Mouse (Mus musculus): ENCODE results near the gene Ntn1. TPM values are rescaled to one million over a fixed set of nuclear protein-coding genes. Genes with fewer than 3 reads are reported as not detected.
A peak's percentile ranks its signal among the peaks of the same experiment; 100 is the strongest.

Ntn1 gene
- polyA plus RNA-seq, 1 experiment: 7.6 TPM

DNA sequence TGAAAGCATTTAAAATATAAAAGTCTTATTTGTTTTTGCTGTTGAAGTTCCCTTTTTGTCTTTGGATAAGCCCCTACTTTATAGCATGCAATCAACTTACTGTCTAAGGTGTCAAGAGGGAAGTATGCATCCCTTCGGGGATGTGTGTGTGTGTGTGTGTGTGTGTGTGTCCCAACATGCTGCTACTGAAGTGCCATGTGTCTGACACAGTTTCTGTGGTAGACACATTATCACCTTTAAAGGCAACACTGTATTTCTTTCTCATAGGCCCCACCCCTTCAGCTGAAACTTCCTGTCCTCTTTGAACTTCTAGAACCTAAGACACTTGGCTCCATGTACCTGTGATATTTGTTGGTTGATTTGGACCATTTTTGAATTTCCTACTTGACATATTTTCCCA, 199.6 kb downstream of the Ntn1 start:
- H3K4me3 ChIP-seq (ENCODE audit: insufficient read depth, low read depth, low read length): no peak overlapping the region
- peaks cover 26% of the 10 kb centered on the region for H3K4me1 ChIP-seq (ENCODE audit: control insufficient read depth, insufficient read depth, insufficient read length, low read length)
- H3K27ac ChIP-seq (replicated peaks; ENCODE audit: low read depth, low read length): no peak overlapping the region

DNA sequence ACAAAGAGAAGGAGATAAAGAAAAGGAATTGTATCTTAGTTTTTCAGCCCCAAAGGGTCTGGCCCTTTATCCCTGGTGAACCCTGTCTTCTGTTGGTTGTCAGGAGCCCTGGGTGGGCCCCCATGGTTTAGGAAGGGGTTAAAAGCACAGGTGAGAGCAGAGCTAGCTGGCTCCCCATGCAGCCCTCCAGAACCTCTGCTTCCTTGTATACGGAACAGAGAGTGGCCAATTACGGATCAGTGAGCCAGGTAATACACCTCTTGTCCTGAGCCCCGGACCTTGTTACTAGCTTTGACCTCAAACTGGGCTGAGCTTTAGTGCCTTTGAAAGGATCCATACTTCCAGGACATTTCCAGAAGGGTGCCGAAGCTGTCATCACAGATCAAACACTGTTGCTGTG, 200.1 kb downstream of the Ntn1 start:
- Histone ChIP-seq H3K4me1 (ENCODE audit: control insufficient read depth, insufficient read depth, insufficient read length, low read length) (peaks cover 31% of the 10 kb centered on the region), H3K4me3 (ENCODE audit: insufficient read depth, low read depth, low read length) (no peak overlapping the region), H3K27ac (replicated peaks; ENCODE audit: low read depth, low read length) (no peak overlapping the region)

DNA sequence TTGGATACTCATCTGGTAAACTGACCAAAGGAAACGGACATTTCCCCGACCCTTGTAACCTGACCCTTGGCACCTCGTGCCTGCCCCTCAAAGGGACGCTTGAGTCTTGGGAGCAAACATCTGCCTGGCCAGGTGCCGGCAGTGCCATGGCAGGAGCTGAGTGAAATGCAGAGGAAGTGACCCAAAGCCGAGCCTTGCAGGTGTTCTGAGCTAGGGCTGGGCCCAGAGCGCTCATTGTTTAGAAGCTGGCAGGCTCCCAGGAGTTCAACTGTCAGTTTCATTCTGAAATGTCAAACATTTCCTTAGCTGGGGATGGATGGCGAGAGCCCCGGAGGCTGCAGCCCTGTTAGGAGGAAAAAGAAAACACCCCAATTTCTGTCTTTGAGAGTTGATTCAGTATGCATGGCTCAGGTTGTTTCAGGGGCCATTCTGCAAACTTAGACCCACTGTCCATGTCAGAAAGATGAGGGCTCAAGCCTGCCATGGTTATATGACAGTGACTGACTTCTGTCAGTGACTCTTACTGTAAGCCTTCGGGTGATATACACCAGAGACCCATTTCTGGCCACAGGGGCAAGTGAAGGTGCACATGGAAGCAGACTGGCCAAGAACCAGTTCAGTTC, 200.7 kb downstream of the Ntn1 start:
- H3K4me3 ChIP-seq (ENCODE audit: insufficient read depth, low read depth, low read length): no peak overlapping the region
- H3K4me1 ChIP-seq (ENCODE audit: control insufficient read depth, insufficient read depth, insufficient read length, low read length): peaks cover 34% of the 10 kb centered on the region
- peak overlapping the region; percentile 41; the same call in 1 of the 2 replicates for H3K27ac ChIP-seq (replicated peaks; ENCODE audit: low read depth, low read length)

DNA sequence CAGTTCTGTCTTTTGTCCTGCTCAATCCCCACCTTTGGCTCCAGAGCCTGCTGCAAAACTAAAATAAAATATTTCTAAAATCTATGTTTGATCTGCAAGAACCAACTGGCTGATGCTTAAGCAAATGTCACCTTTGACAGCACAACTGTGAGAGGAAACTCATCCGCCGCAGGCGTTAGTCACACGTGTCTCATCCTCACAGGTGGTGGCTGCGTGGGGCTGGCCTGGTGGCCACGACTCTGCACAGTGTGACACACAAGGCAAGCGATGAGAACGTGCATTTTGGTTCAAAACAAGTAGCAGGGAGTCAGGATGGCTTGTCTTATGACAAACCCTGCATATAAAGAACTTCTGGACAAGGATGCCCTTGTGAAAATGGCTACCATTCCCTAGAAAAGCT, 201.5 kb downstream of the Ntn1 start:
- Histone ChIP-seq H3K4me1 (ENCODE audit: control insufficient read depth, insufficient read depth, insufficient read length, low read length) (peaks cover 40% of the 10 kb centered on the region), H3K27ac (replicated peaks; ENCODE audit: low read depth, low read length) (0 out of 2 replicates have a peak overlapping the region, but pooled peaks have one; percentile 3), H3K4me3 (ENCODE audit: insufficient read depth, low read depth, low read length) (no peak overlapping the region)

DNA sequence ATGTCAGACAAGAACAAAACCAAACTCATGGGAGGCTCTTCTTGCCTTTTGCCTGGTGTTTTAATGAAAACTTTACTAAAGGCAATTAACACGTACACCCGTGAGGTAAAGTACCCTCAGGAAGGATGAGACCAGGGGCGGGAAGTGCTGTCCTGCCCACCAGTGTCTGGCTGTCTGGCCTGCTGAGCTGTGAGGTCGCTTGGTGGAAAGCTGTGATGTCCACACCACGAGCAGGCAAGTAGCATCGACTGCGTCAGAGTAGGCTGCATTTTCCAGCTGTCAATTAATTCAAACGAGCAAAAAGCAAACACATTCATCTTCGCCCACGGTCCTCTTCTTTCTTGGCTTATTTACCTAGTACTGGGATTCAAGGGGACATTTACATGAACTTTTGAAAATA, 201.9 kb downstream of the Ntn1 start:
- H3K4me3 ChIP-seq (ENCODE audit: insufficient read depth, low read depth, low read length): no peak overlapping the region
- H3K4me1 ChIP-seq (ENCODE audit: control insufficient read depth, insufficient read depth, insufficient read length, low read length): peaks cover 44% of the 10 kb centered on the region
- H3K27ac ChIP-seq (replicated peaks; ENCODE audit: low read depth, low read length): no peak overlapping the region

DNA sequence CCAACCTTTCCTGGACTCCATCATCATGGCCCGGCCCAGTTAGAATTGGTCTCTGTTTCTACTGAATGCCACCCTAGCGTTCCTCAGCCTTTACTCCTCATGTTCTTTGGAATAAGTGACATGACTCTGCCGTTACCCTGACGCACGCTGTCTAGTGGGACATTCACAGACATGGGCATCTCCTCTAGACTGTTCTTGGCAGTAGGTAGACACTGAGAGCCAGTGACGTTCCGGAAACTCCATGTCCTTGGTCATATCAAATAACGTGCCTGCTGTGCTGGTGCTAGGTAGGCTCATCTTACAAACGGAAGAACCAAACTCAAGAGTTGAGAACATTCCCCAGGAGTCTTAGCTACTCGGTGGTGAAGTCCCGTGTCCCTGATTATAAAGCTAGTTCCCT, 203.2 kb downstream of the Ntn1 start:
- Histone ChIP-seq H3K4me1 (ENCODE audit: control insufficient read depth, insufficient read depth, insufficient read length, low read length) (peaks cover 46% of the 10 kb centered on the region), H3K4me3 (ENCODE audit: insufficient read depth, low read depth, low read length) (no peak overlapping the region), H3K27ac (replicated peaks; ENCODE audit: low read depth, low read length) (0 out of 2 replicates have a peak overlapping the region, but pooled peaks have one; percentile 3)

DNA sequence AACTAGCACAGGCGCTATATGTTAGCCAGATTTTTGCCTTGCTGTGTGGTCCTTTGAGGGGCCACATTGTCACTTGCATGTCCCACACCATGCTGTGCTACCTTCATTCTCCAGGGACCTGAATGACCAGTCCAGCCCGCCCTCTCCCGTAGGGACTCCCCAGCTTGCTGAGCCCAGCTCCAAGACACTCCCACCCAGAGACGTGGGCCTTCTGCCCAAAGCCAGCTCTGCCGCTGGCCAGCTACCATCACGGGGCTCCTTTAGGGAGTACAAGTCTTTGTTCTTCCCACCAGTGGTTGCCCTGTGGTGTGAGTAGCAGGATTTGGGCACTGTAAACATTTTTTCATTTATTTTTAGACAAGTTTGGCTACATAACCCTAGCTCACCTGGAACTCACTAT, 204.1 kb downstream of the Ntn1 start:
- Histone ChIP-seq H3K27ac (replicated peaks; ENCODE audit: low read depth, low read length) (no peak overlapping the region), H3K4me3 (ENCODE audit: insufficient read depth, low read depth, low read length) (no peak overlapping the region), H3K4me1 (ENCODE audit: control insufficient read depth, insufficient read depth, insufficient read length, low read length) (peaks cover 46% of the 10 kb centered on the region)

DNA sequence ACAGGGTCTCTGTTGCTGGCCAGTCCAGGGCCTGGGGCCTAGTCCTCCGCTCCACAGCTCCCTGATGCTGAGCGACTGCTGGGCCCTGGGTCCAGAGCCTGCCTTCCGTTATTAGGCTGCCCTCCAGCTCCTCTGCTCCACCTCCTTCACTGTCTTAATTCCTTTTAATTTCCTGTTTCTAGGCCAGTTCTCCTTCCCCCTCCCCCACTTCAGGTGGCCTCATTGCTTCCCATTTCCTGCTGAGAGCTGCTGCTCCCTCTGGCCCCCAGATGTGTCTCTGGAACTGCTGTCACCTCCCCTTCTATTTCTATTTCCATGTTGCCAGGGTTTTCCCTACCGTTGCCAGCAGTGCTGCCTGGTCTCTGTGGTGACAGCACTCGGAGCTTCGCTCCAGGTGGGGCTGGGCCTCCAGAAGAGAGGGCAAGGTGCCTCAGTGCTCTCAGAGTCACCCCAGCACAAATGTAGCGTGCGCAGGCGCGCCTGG, 204.9 kb downstream of the Ntn1 start:
- Histone ChIP-seq H3K4me1 (ENCODE audit: control insufficient read depth, insufficient read depth, insufficient read length, low read length) (peaks cover 46% of the 10 kb centered on the region), H3K4me3 (ENCODE audit: insufficient read depth, low read depth, low read length) (no peak overlapping the region), H3K27ac (replicated peaks; ENCODE audit: low read depth, low read length) (no peak overlapping the region)

DNA sequence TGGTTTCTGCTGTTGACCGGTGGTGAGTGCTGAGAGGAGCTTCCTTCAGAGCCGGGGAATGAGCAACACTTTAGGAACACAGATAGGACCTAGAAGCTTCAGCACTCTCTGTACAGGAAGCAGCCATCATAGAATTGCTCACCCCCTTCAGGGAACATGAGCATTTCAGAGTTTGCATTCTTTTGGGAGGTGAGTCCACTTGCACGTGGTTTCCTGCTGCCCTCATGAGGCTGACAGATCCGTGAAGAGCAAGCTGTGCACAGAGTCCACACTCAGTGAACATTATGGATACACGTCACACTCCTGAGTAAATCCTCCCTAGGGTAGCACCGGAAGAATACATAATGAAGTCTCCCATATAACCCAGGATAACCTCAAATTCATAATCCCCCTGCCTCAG, 205.5 kb downstream of the Ntn1 start:
- Histone ChIP-seq H3K4me1 (ENCODE audit: control insufficient read depth, insufficient read depth, insufficient read length, low read length) (peaks cover 44% of the 10 kb centered on the region), H3K4me3 (ENCODE audit: insufficient read depth, low read depth, low read length) (no peak overlapping the region), H3K27ac (replicated peaks; ENCODE audit: low read depth, low read length) (no peak overlapping the region)

DNA sequence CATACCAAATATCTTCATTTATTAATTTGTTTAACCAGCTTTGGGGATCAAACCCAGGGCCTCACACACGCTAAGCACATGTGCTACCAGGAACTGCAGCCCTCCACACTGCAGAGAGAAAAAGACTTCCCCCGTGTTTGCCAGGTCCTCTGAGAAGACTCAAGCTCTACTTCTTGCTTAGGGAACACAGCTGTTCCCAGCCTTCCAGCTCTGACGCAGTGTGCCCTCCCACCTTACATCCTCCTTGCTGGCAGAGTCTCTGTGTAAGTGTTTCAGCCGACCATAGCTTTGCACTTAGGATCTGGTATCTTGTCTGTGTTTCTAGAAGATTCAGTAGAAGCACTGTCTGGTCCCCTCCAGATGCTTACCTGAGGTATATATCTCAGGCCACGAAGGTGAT, 209.8 kb downstream of the Ntn1 start:
- Histone ChIP-seq H3K4me1 (ENCODE audit: control insufficient read depth, insufficient read depth, insufficient read length, low read length) (peaks cover 35% of the 10 kb centered on the region), H3K4me3 (ENCODE audit: insufficient read depth, low read depth, low read length) (no peak overlapping the region), H3K27ac (replicated peaks; ENCODE audit: low read depth, low read length) (no peak overlapping the region)

DNA sequence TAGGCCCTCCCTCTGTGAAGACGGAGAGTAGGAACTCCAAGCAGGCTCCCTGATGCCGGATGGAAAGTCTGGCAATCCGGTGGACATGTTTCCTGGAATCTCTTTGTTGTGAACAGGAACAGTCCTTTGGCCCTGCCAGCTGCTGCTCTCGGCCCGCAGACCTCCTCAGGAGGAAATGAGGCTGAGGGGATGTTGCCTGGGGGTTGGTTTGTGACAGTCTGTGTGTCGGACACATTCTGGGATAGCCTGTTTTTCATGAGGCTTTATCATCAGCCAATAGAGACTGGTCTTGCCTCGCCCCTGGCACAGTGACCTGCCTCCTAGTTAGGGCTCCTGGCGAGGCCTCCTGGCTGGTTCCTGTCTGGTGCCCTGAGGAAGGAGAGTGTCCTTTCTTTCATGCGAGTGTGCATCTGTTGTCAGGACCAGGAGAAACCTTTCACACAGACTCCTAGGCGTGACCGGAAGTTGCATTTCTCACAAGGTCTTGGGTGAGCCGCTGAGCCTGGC, 211.9 kb downstream of the Ntn1 start:
- Histone ChIP-seq H3K27ac (replicated peaks; ENCODE audit: low read depth, low read length) (peak overlapping the region; percentile 95), H3K4me1 (ENCODE audit: control insufficient read depth, insufficient read depth, insufficient read length, low read length) (peaks cover 17% of the 10 kb centered on the region), H3K4me3 (ENCODE audit: insufficient read depth, low read depth, low read length) (no peak overlapping the region)

DNA sequence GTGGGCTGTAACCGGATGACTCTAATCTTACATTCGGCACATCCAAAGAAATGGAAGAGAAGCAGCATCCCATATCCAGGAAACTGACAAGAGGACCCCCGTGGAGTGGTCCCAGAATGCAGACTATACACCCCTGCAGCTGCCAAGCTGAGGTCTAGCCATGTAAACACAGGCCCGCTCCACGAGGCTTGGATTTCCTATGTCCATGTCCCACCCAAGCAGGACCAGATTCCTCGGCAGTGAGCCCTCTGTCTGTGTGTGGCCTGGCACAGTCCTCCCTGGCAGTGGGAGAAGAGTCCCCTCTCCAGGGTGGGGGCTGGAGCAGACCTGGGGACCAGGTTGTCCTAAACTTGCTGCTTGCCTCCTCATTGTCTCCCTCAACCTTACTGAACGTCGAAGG, 213.4 kb downstream of the Ntn1 start:
- H3K4me1 ChIP-seq (ENCODE audit: control insufficient read depth, insufficient read depth, insufficient read length, low read length): peaks cover 14% of the 10 kb centered on the region
- no peak overlapping the region for H3K4me3 ChIP-seq (ENCODE audit: insufficient read depth, low read depth, low read length)
- no peak overlapping the region for H3K27ac ChIP-seq (replicated peaks; ENCODE audit: low read depth, low read length)

DNA sequence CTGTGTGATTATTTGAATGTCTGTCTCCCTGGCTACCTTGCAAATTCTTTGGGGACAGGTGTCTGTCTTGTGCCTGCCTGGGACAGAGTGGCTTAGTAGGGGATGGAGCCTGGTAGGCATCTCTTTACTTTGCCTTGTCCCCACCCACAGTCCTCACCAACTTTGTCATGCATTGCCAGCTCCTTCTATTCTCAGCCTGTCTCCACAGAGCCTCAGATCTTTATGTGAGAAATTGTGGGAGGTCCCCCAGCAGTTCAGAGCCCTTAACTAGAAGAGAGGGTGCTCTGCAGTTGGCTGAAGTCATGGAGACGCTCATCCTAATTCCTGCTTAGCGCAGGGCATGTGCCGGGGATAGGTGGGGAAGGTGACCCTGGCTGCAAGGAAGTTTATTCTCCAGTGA, 215.0 kb downstream of the Ntn1 start:
- no peak overlapping the region for H3K4me3 ChIP-seq (ENCODE audit: insufficient read depth, low read depth, low read length)
- no peak overlapping the region for H3K27ac ChIP-seq (replicated peaks; ENCODE audit: low read depth, low read length)
- peaks cover 14% of the 10 kb centered on the region for H3K4me1 ChIP-seq (ENCODE audit: control insufficient read depth, insufficient read depth, insufficient read length, low read length)

DNA sequence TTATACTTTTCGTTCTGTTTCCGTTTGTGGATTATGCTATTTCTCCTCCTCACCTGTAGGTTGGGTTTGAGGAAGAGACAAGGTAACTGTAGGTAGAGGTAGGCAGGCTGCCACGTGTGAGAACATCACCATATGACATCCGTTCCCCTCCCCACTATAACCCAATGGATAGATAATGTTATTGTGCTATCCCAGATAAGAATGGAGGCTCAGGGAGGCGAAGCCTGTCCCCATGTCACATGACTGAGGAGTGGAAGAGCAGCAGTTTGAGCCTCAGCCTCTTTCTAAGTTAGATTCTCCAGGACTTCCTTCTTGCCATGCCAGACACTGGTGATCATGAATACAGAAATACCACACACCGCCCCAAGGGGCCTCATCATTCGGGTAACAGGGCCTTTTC, 223.2 kb downstream of the Ntn1 start:
- Histone ChIP-seq H3K27ac (replicated peaks; ENCODE audit: low read depth, low read length) (no peak overlapping the region), H3K4me3 (ENCODE audit: insufficient read depth, low read depth, low read length) (no peak overlapping the region), H3K4me1 (ENCODE audit: control insufficient read depth, insufficient read depth, insufficient read length, low read length) (peaks cover 2% of the 10 kb centered on the region)

DNA sequence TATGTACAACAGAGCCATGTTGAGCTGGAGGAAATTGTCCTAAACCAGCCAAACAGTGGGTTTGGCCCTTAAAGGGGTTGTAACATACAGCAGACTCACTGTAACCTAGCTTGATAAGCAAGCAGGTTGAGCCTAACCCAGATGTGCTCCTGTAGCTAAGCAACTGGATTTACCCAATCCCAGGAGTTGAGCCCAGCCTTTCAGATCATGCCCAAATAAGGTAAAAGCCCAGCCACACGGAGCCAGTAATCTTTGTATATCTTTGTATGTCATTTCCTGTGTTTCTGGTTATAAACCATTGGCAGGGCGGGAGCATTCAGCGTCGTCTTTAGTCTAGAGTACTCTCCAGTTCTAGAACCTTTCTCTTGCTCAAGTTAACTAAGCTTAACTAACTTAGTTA, 224.1 kb downstream of the Ntn1 start:
- H3K4me3 ChIP-seq (ENCODE audit: insufficient read depth, low read depth, low read length): no peak overlapping the region
- H3K27ac ChIP-seq (replicated peaks; ENCODE audit: low read depth, low read length): no peak overlapping the region
- H3K4me1 ChIP-seq (ENCODE audit: control insufficient read depth, insufficient read depth, insufficient read length, low read length): peaks cover 2% of the 10 kb centered on the region

DNA sequence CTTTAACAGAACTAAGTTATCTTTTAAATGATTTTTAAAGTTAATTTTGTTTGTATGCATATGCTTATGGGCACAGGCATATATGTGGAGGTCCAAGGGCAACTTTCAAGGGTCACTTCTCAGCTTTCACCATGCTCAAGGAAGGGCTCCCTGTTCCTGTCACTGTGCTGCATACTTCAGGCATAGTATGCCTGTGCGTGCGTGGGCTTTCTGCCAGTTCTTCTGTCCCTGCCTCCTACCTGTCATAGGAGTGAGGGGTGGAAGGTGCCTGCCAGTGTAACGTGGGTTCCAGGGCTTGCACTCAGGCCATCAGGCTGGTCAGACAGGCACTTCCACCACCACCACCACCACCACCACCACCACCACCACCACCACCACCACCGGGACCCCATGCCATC, 228.0 kb downstream of the Ntn1 start:
- no peak overlapping the region for H3K27ac ChIP-seq (replicated peaks; ENCODE audit: low read depth, low read length)
- H3K4me3 ChIP-seq (ENCODE audit: insufficient read depth, low read depth, low read length): no peak overlapping the region
- H3K4me1 ChIP-seq (ENCODE audit: control insufficient read depth, insufficient read depth, insufficient read length, low read length): peaks cover 2% of the 10 kb centered on the region
